Mouse (Mus musculus) forebrain, postnatal 0 days (tissue): ENCODE measurements around the gene Cyb5d2. TPM values are rescaled to one million over a fixed set of nuclear protein-coding genes. Genes with fewer than 3 reads are reported as not detected.
"Not testable (repeated sequence)": the region's sequence is repeated elsewhere in the genome, so short reads cannot be mapped to it uniquely, and the experiment has no call there.

Source experiments
- ATAC-seq: fragments of 200-750 bp; cut with Nextera tagmentation; 2 replicates; pipeline ENCODE4 v1.8.0; 2017; ENCODE audit warnings: mild to moderate bottlenecking, moderate library complexity
- DNase-seq: peaks from one replicate; pipeline ENCODE4 v3.0.0-alpha.2; 2015
- H3K27ac ChIP-seq: fragments of 300-500 bp; sonication (generic); 2 replicates; pipeline ENCODE4 v1.5.1; 2014; ENCODE audit warnings: low read depth, mild to moderate bottlenecking, antibody characterized with exemption, low read length, moderate library complexity, mixed read lengths
- H3K27me3 ChIP-seq: fragments of 300-500 bp; sonication (generic); 2 replicates; pipeline ENCODE4 v1.6.1; 2014; ENCODE audit warnings: mild to moderate bottlenecking, low read length, mixed read lengths; ENCODE audit not compliant: insufficient read depth
- H3K36me3 ChIP-seq: fragments of 300-500 bp; sonication (generic); 2 replicates; pipeline ENCODE4 v1.6.1; 2014; ENCODE audit warnings: mild to moderate bottlenecking, moderate library complexity; ENCODE audit not compliant: insufficient read depth
- H3K4me1 ChIP-seq: fragments of 300-500 bp; sonication (generic); 2 replicates; pipeline ENCODE4 v1.6.1; 2014; ENCODE audit warnings: antibody characterized with exemption; ENCODE audit not compliant: insufficient read depth
- H3K4me2 ChIP-seq: fragments of 300-500 bp; sonication (generic); 2 replicates; pipeline ENCODE4 v1.6.1; 2014; ENCODE audit warnings: low read depth, mild to moderate bottlenecking, moderate library complexity
- H3K4me3 ChIP-seq: fragments of 300-500 bp; sonication (generic); 2 replicates; pipeline ENCODE4 v1.5.1; 2014; ENCODE audit warnings: low read depth, low read length, mixed read lengths
- H3K9ac ChIP-seq: fragments of 300-500 bp; sonication (generic); 2 replicates; pipeline ENCODE4 v1.6.1; 2014; ENCODE audit warnings: mild to moderate bottlenecking
- H3K9me3 ChIP-seq: fragments of 300-500 bp; sonication (generic); 2 replicates; pipeline ENCODE4 v1.6.1; 2016; ENCODE audit warnings: low read length
- CTCF ChIP-seq: sonication (generic); IDR thresholded peaks from 2 replicates; pipeline ENCODE4 v1.5.1; 2016; ENCODE audit warnings: antibody characterized with exemption, control low read depth, low read depth
- WGBS: fragments of 180-500 bp; shearing (Covaris S2); extraction: QIAGEN DNeasy Blood & Tissue Kit; methylation state at CpG from one replicate; pipeline ENCODE4 v1.1.7; 2014; 5-methylcytosine and 5-hydroxymethylcytosine counted together
- polyA plus RNA-seq: library from polyadenylated mRNA; unstranded; fragments of >200 nt; fragmentation: Nextera tagmentation; extraction: Ambion mirVana; gene quantifications from 2 replicates; pipeline ENCODE4 v1.2.1, GENCODE M21; 2015
- total RNA-seq: library from RNA; depleted of rRNA; stranded (reverse); fragments of >200 nt; gene quantifications from 2 replicates; pipeline ENCODE4 v1.2.3, GENCODE M21; 2014

Gene Cyb5d2
- total and polyA plus RNA-seq, 2 experiments from 2014 or later = 7.8 to 8.4 TPM

DNA sequence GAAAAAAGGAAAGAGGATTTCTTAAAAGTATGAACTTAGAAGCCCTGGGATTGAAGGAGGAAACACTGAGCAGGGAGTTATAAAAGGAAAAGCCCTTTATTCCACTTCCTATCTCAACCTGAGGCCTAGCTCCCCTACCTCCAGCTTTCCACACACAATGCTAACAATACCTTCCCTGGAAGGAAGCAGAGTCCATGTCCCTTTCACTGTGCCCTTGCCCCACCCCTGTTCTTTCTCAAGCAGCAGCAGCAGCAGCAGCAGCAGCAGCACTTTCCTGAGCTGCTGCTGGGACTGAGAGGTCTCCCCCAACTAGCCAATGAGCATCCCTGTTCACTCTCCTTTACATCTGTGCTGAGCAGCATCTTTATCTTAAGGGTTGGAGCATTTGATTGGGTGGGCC lies 17.0 kb downstream of the Cyb5d2 start:
- H3K36me3 ChIP-seq = no peaks in the 10 kb centered on the region
- H3K4me1 ChIP-seq = no peaks in the 10 kb centered on the region
- no peak overlapping the region for H3K27ac ChIP-seq
- no peak overlapping the region for H3K4me2 ChIP-seq
- DNase-seq = no peak
- H3K9me3 ChIP-seq = no peaks in the 10 kb centered on the region
- no peaks in the 10 kb centered on the region for H3K27me3 ChIP-seq
- no peak for ATAC-seq
- H3K9ac ChIP-seq = no peak overlapping the region
- no peak overlapping the region for H3K4me3 ChIP-seq
- TF ChIP-seq CTCF = no peak

- H3K27me3 ChIP-seq, ATAC-seq: not testable (repeated sequence)
- WGBS = 44% methylated on average over 1 of the region's 1 CpGs
These were observed 23.3 kb downstream of the Cyb5d2 start for GRCm38 (mm10) chr11:72772611-72773010.

DNA sequence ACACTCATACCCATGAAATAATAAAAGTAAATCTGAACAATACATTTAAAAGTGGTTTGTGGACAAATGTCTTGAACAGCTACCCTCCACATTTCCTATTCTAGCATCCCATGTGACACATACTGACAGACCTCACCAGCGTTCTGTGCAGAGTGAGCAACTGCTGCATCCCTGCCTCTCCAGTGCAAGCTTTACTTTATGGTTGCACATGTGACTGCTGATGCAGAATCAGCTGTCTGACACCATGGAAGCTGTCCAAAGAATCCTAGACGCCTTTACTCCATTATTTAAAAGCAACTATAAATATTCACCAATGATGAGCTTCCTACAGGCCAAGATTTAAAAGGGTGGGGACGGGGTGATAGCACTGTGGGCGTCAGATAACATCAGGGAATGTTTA lies 24.5 kb downstream of the Cyb5d2 start:
- no peak for TF ChIP-seq CTCF
- ATAC-seq (peak; percentile 36; the same call in 1 of the 2 replicates), DNase-seq (no peak)
- no peak overlapping the region for H3K4me2 ChIP-seq
- H3K4me3 ChIP-seq = no peak overlapping the region
- H3K27ac ChIP-seq = no peak overlapping the region
- no peaks in the 10 kb centered on the region for H3K27me3 ChIP-seq
- H3K9me3 ChIP-seq = no peaks in the 10 kb centered on the region
- H3K9ac ChIP-seq = no peak overlapping the region
- peaks cover 19% of the 10 kb centered on the region for H3K36me3 ChIP-seq
- 75% methylated on average over 4 of the region's 4 CpGs for WGBS
- no peaks in the 10 kb centered on the region for H3K4me1 ChIP-seq

More at GRCm38 (mm10) chr11:72772611-72773010, 23.3 kb downstream of the Cyb5d2 start:
- H3K4me2 ChIP-seq, DNase-seq, H3K4me3 ChIP-seq, H3K27ac ChIP-seq, H3K9ac ChIP-seq, H3K4me1 ChIP-seq, H3K9me3 ChIP-seq: not testable (repeated sequence)
- peaks cover 12% of the 10 kb centered on the region for H3K36me3 ChIP-seq

DNA sequence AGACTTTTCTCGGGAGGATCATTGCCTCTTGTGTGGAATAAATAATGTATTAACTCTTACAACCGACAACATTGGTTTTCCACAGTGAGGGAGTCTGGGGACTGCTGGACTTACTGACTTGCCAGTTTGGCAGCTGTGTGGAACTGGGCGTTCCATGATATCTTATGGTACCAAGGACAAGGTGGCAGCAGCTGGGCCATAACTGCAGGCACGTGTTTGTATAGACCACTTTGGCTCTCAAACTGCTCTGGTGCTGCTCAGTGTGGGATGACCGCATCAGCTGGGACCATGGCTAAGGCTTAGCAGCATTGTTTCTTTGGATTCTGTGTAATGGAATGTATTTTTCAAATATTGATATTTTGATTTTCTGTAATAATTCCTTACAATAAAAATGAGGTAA lies 25.1 kb downstream of the Cyb5d2 start:
- Histone ChIP-seq H3K36me3 (peaks cover 19% of the 10 kb centered on the region), H3K9ac (no peak overlapping the region), H3K4me1 (no peaks in the 10 kb centered on the region), H3K9me3 (no peaks in the 10 kb centered on the region), H3K4me3 (no peak overlapping the region), H3K27ac (no peak overlapping the region), H3K27me3 (no peaks in the 10 kb centered on the region), H3K4me2 (no peak overlapping the region)
- no peak for TF ChIP-seq CTCF
- no peak for ATAC-seq
- 88% methylated on average over 5 of the region's 5 CpGs for WGBS
- no peak for DNase-seq

GRCm38 (mm10) chr11:72770324-72770723 lies 25.6 kb downstream of the Cyb5d2 start:
- no peak overlapping the region for H3K9ac ChIP-seq
- no peaks in the 10 kb centered on the region for H3K4me1 ChIP-seq
- no peaks in the 10 kb centered on the region for H3K27me3 ChIP-seq
- TF ChIP-seq CTCF = no peak
- no peak overlapping the region for H3K4me2 ChIP-seq
- no peak for DNase-seq
- no peak for ATAC-seq
- peaks cover 19% of the 10 kb centered on the region for H3K36me3 ChIP-seq
- no peaks in the 10 kb centered on the region for H3K9me3 ChIP-seq
- WGBS = 94% methylated on average over 3 of the region's 3 CpGs
- no peak overlapping the region for H3K4me3 ChIP-seq
- no peak overlapping the region for H3K27ac ChIP-seq

DNA sequence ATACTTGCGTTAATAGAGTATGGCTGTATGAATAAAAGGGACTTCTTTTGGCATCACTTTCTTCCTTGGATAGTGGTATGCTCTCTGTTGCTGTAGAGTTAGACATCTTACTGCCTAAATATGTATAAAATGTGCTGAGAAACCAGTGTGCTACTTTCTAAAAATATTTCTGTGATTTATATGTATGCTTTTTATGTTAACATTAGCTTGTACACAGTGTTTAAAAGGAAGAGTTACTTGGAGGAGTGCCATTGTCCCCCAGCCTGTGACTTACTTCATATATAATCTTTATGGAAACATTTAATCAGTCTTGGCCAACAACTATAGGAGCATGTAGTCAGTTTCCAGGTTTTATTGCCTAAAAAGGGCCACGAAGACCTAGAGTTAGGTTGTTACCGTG lies 26.9 kb downstream of the Cyb5d2 start:
- WGBS = 93% methylated on average over 3 of the region's 3 CpGs
- Histone ChIP-seq H3K27me3 (no peaks in the 10 kb centered on the region), H3K9me3 (no peaks in the 10 kb centered on the region), H3K4me1 (no peaks in the 10 kb centered on the region), H3K27ac (no peak overlapping the region), H3K36me3 (peaks cover 27% of the 10 kb centered on the region), H3K4me3 (no peak overlapping the region), H3K9ac (no peak overlapping the region), H3K4me2 (no peak overlapping the region)
- no peak for TF ChIP-seq CTCF
- ATAC-seq (no peak), DNase-seq (no peak)

- Histone ChIP-seq H3K4me1 (no peaks in the 10 kb centered on the region), H3K4me3 (no peak overlapping the region), H3K4me2 (no peak overlapping the region), H3K36me3 (peaks cover 39% of the 10 kb centered on the region), H3K27me3 (no peaks in the 10 kb centered on the region), H3K9me3 (no peaks in the 10 kb centered on the region), H3K27ac (no peak overlapping the region), H3K9ac (no peak overlapping the region)
- TF ChIP-seq CTCF = no peak
- 95% methylated on average over 8 of the region's 8 CpGs for WGBS
- no peak for DNase-seq
- no peak for ATAC-seq
These were observed 28.2 kb downstream of the Cyb5d2 start for GRCm38 (mm10) chr11:72767716-72768115.

DNA sequence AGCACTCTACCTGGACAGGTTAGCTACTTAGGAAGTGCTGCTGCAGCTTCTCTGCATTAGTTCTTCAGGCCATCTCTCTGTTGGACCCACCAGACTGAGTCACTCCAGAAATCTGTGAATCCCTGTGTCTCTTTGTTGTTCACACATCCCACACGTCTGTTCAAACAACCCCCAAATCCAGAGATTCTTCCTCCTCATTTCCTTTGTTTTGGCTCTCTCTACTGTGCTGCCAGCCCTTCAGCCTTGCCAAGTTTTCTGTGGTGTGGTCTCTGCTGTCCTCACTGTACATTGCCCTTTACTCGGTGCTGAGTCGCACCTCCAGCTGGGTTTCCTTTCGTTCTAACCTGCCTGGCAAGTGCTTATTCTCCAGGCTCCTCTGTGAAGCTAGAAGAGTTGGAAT lies 31.7 kb downstream of the Cyb5d2 start:
- no peak for TF ChIP-seq CTCF
- Histone ChIP-seq H3K9ac (no peak overlapping the region), H3K27me3 (no peaks in the 10 kb centered on the region), H3K27ac (no peak overlapping the region), H3K9me3 (no peaks in the 10 kb centered on the region), H3K4me2 (no peak overlapping the region), H3K4me3 (no peak overlapping the region), H3K4me1 (no peaks in the 10 kb centered on the region), H3K36me3 (peaks cover 72% of the 10 kb centered on the region)
- ATAC-seq (no peak), DNase-seq (no peak)
- 86% methylated on average over 4 of the region's 4 CpGs for WGBS
